Mouse (Mus musculus): ENCODE measurements at regions not wholly inside any gene's neighbourhood (a gene's known extent, or its start where the extent isn't known, plus 50 kb on each side); places are given as distances from the start of the nearest gene placed in this dataset.

GRCm38 (mm10) chr13:41541139-41541538, 54.0 kb upstream of the Nedd9 start:
- H3K27ac ChIP-seq, result peak overlapping the region; percentile 69
- H3K4me3 ChIP-seq, result no peak overlapping the region
- intact Hi-C loops (cut with DNase I), result no loop called here
- TF ChIP-seq CTCF (IDR thresholded peaks at IDR 0.05), result no peak
- DNase-seq, result peak; percentile 57

- Histone ChIP-seq H3K27ac (peak overlapping the region; percentile 16; the same call in 1 of the 2 replicates), H3K4me3 (no peak overlapping the region)
- TF ChIP-seq CTCF (IDR thresholded peaks at IDR 0.05), result no peak
- peak; percentile 28 for DNase-seq
- intact Hi-C loops (cut with DNase I), result no loop called here
These were observed 58.9 kb upstream of the Nedd9 start for GRCm38 (mm10) chr13:41546063-41546462.

DNA sequence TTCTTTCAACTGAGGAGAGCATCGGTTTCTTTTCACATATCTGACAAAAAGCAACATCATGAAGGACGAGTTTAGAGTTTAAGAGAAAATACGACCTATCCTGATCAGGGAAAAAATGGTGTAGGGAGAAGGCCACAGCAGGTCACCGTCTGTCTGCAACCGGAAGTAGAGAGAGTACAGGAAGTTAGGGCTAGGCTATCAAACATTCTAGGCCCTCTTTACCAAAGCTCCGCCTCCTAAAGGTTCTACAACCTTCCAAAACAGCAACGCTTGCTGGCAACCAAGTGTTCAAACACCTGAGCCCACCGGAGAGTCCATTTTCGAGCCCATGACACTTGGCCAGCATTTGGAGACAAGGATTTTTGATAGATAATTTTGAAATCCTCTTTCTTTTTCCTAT, 59.2 kb upstream of the Tmem170b start:
- DNase-seq, result no peak
- intact Hi-C loops (cut with DNase I), result no loop called here
- H3K4me3 ChIP-seq, result no peak overlapping the region
- no peak overlapping the region for H3K27ac ChIP-seq
- TF ChIP-seq CTCF (IDR thresholded peaks at IDR 0.05), result no peak

DNA sequence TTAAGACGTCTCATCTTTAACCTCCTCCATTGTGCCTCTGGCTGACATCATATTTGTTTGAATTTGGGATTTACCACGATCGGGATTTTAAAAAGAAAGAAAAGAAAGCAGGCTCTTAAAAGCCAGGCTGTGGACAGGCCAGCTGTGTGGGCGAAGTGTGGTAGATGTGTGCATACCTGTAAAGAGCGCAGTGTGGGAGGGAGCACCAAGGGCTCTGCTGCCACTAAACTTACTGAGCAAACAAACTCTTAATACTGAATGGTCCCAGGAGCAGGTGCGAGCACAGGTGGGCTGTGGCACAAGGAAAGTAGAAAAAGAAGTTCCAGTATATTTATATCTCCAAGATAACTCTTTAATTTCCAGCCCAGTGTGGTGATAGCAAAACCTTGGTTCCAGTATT, 56.4 kb upstream of the Tmem170b start:
- intact Hi-C loops (cut with DNase I), result no loop called here
- DNase-seq, result no peak

DNA sequence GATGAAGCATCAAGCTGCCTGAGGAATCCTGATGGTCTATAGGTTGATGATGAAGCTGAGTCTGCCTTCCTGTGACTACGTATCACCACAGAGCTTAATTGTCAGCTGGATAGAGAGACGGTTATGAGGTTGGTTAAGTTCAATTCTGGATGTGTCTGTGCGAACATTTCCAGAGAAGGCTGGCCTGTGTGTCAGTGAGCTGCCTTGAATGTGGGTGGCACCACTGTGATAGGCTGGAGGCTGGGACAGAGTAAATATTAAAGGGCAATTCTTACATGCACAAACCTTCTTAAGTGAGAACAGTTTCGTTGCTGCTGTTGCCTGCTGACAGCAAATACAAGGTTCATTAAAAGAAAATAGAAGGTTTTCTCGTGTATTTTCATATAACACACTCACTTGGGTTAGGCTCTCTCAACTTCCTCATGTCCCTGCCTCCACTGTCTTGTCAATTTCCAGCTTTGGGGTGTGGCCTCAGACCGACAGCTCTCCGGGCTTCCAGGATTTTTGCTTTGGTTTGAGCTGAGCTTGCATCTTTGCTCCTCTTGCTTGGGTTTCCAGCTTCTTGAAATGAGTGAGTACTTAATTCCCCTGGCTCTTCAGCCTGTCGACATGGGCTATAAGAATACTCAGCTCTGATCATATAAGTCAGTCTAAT, 55.3 kb upstream of the Tmem170b start:
- intact Hi-C loops (cut with DNase I), result no loop called here
- TF ChIP-seq CTCF (IDR thresholded peaks at IDR 0.05), result no peak
- DNase-seq, result no peak
- H3K27ac ChIP-seq, result no peak overlapping the region
- no peak overlapping the region for H3K4me3 ChIP-seq

More for the DNA sequence above, 56.4 kb upstream of the Tmem170b start:
- H3K27ac ChIP-seq, result no peak overlapping the region
- H3K4me3 ChIP-seq, result no peak overlapping the region
- TF ChIP-seq CTCF (IDR thresholded peaks at IDR 0.05), result no peak

- TF ChIP-seq CTCF (IDR thresholded peaks at IDR 0.05), result no peak
- no peak overlapping the region for H3K4me3 ChIP-seq
- peak overlapping the region; percentile 32 for H3K27ac ChIP-seq
- no peak for DNase-seq
- intact Hi-C loops (cut with DNase I), result no loop called here
These were observed 53.9 kb upstream of the Tmem170b start for GRCm38 (mm10) chr13:41551711-41552349.

DNA sequence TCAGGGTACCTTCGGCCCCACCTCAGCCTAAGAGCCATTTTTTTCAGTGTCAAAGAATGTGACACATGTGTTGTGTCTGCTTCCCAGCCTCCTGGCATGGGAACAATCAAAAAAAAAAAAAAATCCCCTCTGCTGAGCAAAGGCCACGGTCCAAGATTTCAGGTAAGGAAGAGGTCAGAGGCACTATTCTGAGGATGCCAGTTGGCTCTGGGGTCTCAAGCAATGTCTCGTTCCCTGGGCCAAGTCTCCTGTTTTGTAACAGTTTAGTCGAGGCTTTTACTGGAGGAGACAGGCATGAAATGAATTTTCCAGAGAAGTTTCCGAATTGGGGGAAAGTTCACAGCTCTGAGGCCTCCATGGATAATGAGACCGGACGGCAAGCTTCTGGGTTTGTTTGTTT, 51.3 kb upstream of the Tmem170b start:
- intact Hi-C loops (cut with DNase I), result no loop called here
- no peak for TF ChIP-seq CTCF (IDR thresholded peaks at IDR 0.05)
- no peak for DNase-seq
- Histone ChIP-seq H3K27ac (peak overlapping the region; percentile 51), H3K4me3 (no peak overlapping the region)

Measured in gastrocnemius, adult 2 months (tissue).